Mouse (Mus musculus): ENCODE data around the gene Rhbdf1.
A peak's percentile ranks its signal among the peaks of the same experiment; 100 is the strongest.

Gene Rhbdf1

GRCm38 (mm10) chr11:32238093-32238860, 16.2 kb upstream of the Rhbdf1 start:
- DNase-seq (ENCODE audit: low read depth, low spot score) = no peak

- DNase-seq (ENCODE audit: low read depth, low spot score) = no peak
Observed at GRCm38 (mm10) chr11:32237411-32237795, 15.3 kb upstream of the Rhbdf1 start.

- DNase-seq (ENCODE audit: low read depth, low spot score) = no peak
Observed at GRCm38 (mm10) chr11:32236712-32237410, 14.8 kb upstream of the Rhbdf1 start.

- no peak for DNase-seq (ENCODE audit: low read depth, low spot score)
Observed at GRCm38 (mm10) chr11:32236132-32236531, 14.0 kb upstream of the Rhbdf1 start.

GRCm38 (mm10) chr11:32235646-32236045, 13.5 kb upstream of the Rhbdf1 start:
- no peak for DNase-seq (ENCODE audit: low read depth, low spot score)

- no peak for DNase-seq (ENCODE audit: low read depth, low spot score)
Observed at GRCm38 (mm10) chr11:32234816-32235485, 12.9 kb upstream of the Rhbdf1 start.

GRCm38 (mm10) chr11:32233895-32234294, 11.8 kb upstream of the Rhbdf1 start:
- DNase-seq (ENCODE audit: low read depth, low spot score) = no peak

- no peak for DNase-seq (ENCODE audit: low read depth, low spot score)
Observed at GRCm38 (mm10) chr11:32232848-32233247, 10.7 kb upstream of the Rhbdf1 start.

GRCm38 (mm10) chr11:32231125-32231524, 9.0 kb upstream of the Rhbdf1 start:
- DNase-seq (ENCODE audit: low read depth, low spot score) = no peak

- no peak for DNase-seq (ENCODE audit: low read depth, low spot score)
Observed at GRCm38 (mm10) chr11:32230220-32230619, 8.1 kb upstream of the Rhbdf1 start.

GRCm38 (mm10) chr11:32228292-32228845, 6.3 kb upstream of the Rhbdf1 start:
- DNase-seq (ENCODE audit: low read depth, low spot score) = no peak

GRCm38 (mm10) chr11:32227555-32227954, 5.5 kb upstream of the Rhbdf1 start:
- DNase-seq (ENCODE audit: low read depth, low spot score) = no peak

GRCm38 (mm10) chr11:32227041-32227440, 4.9 kb upstream of the Rhbdf1 start:
- no peak for DNase-seq (ENCODE audit: low read depth, low spot score)

GRCm38 (mm10) chr11:32226124-32226871, 4.2 kb upstream of the Rhbdf1 start, which contains the start of gene Mpg:
Gene Mpg, plus strand, starts transcription at chr11:32226505.
- peak; percentile 82 for DNase-seq (ENCODE audit: low read depth, low spot score)

- DNase-seq (ENCODE audit: low read depth, low spot score) = no peak
Observed at GRCm38 (mm10) chr11:32225222-32226104, 3.4 kb upstream of the Rhbdf1 start.

GRCm38 (mm10) chr11:32224468-32225139, 2.5 kb upstream of the Rhbdf1 start:
- DNase-seq (ENCODE audit: low read depth, low spot score) = no peak

GRCm38 (mm10) chr11:32223297-32223967, 1.3 kb upstream of the Rhbdf1 start:
- no peak for DNase-seq (ENCODE audit: low read depth, low spot score)

- DNase-seq (ENCODE audit: low read depth, low spot score) = no peak
Observed at GRCm38 (mm10) chr11:32222570-32223194, 582 bp upstream of the Rhbdf1 start.
